Mouse (Mus musculus) frontal cortex, adult (tissue): ENCODE data around the gene Adcy6.

Experiments used
- ATAC-seq: cut with Nextera tagmentation; 2 replicates; pipeline ENCODE4 v1.9.2; 2017; ENCODE audit warnings: mild to moderate bottlenecking, moderate library complexity, mixed read lengths; ENCODE audit not compliant: low TSS enrichment

The Adcy6 gene

DNA sequence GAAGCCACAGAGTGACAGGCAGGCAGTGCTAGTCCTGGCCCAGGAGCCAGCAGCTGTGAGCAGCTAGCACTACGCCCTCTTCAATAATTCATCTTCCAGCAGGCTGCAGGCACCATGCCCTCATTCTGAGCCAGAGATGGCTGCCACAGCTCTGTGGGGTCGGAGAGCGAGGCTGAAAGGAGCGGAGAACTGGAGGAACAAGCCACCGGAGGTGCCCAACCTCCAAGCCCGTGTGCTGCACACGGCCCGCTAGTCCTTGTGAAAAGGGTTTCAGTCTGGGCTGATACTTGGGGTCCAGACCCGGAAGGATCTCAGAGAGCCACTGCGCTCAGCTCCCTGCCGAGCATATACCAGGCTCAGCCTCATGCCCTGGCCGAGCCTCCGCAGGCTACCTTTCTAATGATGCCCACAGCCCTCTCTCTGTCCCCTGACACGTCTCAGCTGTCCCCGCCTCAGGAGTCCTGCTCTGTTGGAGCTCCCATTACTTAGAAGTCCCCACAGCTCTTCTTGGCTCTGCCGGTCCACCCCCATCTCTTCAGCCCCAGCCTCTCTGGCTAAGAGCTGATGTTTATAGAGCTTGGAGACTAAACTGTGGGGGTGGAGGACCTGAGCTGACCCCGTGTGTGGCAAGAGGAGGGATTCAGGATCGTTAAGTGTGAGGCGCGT is 18.8 kb upstream of the Adcy6 start:
- ATAC-seq: peak; percentile 26; the same call in 1 of the 2 replicates

DNA sequence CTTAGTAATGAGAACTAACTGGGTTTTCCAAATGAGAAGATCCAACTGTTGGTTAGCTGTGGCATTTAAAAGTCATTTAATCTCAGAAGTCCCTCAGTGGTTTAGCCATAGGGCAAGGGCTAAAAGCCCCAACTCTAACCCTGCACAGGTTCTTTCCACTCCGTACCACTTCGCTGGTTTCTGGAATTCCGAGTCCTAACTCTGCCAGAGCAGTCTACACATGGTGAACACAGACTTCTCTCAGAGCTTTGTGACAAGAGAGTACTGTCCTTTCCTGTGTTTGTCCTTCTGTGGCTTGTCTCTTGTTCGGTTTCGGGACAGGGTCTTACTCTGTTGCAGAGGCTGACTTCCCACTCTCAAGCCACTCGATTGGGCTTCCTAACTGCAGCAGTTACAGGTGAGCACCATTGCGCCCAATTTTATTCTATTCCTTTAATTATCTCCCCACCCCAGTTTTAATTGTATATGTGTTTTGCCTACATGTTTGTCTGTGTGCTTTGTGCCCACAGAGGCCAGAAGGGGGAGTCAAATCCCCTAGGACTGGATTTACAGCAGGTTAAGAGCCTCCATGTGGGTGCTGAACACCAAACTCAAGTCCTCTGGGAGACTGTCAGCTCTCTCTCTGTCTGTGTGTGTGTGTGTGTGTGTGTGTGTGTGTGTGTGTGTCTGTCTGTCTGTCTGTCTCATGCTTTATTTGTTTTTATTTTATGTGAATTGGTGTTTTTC is 16.8 kb upstream of the Adcy6 start:
- no peak for ATAC-seq

DNA sequence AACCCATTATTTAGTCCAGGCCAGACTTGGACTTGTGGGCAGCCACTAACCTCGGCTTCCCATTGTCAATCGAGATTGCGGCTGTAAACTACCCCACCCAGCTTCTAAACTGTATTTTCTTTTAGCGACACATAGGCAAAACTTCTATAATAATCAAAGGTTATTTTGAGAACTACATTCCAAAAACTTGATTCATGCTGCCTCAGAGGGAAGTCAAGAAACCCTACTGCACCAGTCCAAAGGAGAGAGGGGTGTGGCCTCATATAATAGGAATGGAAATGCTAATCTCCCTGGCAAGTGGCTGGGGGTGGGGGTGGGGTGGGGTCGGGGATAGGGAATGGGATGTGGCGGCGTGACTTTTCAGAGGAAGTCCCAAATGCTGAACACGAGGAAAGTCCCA is 16.2 kb upstream of the Adcy6 start:
- ATAC-seq: no peak

DNA sequence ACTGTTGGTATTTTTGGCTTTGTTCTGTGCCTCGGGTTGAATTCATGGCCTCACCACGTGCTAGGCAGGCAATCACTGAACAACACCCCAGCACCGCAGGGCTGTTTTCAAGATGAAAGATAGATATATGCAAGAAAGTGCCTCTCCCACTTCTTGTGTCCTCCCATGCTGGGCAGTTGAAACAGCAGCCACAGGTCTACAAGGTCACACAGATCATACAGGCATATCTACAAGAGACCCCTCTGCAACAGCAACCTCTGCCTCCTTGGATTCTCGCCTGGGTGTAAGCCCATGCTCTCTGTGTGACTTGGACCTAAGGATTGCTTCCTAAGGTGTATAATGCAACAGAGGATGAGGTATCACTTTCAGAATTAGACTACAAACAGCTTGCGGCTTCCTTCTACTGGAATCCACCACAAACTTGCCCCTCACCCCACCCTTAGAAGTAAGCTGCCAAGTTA is 13.5 kb upstream of the Adcy6 start:
- no peak for ATAC-seq

DNA sequence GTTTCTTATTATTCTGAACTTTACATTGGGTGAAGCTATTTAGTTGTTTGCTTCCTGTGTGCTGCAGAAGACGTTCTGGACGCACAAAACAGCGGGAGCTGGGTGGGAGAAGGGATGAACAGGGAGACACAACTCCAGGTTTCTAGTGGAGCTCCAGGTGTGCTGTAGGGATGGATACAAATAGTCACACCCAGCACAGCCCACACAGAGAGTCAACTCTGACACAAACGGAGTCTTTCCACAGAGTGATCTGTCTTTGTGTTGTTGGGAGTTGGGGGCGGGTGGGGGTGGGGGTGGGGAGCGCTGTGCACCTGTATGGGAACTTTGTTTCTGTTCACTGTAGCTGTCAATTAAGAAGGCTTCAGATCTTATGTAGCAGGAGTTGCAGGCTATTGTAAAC is 12.8 kb upstream of the Adcy6 start:
- ATAC-seq: no peak

DNA sequence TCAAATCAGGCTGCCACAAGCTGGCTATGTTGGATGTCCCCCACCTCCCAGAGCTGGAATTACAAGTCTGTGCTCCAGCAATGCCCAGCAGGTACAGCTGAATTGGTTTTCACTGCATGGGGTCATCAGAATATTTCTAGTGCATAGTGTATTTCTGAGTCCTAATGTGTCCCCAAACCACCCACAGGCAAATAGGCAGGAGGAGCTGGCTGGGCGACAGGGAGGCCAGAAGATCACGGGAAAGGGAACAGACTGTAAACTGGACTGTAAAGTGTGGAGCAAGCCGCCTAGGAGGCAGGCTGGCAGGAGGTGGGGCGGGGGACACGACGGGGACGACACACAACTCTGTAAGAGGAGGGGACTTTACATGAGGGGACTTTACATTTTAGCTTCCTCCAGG is 12.3 kb upstream of the Adcy6 start:
- ATAC-seq: no peak

DNA sequence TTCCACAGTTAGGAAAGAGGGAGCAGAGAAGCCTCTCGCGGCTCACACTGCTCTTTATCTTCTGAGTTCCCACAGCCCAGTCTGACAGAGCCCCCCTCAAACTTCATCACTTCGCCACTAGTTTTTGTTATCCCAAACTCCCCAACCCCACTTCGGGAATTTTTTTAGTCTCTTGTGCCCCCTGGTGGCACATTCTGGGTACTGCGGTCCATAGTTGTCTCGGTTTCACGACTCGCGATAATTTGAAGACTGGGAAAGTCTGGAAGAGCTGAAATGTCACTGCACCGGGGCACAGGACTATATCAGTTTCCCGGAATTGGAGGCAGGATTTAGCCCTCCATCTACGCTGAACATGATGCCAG is 7.3 kb upstream of the Adcy6 start:
- ATAC-seq: peak; percentile 38; the same call in 1 of the 2 replicates

DNA sequence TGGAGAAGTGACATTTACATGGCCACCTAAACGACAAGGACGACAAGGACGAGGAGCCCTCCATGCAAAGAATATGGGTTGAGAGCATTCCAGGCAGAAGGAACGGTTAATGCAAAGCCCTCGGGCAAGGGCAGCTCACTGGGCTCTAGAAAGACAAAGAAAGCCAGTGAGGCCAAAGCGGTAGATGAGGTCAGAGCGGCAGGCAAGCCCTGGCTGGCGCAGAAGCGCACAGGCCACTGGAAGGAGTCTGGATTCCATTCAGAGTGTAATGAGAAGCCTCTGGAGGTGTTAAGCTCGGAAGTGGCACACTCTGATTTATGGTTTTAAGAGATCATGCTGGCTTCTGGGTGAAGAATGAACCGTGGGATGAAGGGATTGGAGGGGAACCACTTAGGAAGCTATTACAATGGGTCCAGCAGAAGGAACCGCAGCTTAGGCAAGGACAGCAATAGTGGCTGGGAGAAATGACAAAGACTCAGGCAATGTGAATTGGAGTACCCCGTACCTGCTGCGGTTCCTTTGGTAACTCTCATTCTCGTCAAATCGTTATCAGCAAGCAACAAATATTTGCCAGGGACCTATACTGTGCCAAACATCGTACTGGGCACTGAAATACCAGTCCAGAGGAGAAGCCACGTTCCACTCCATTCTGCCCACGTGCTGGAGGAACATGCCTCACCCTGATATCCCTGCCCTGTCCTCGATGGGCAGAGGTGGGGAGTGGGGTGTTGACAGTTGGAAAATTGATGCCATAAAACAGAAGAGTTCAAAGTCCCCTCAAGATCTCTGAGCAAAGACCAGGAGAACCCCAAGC is 6.7 kb upstream of the Adcy6 start:
- ATAC-seq: no peak

DNA sequence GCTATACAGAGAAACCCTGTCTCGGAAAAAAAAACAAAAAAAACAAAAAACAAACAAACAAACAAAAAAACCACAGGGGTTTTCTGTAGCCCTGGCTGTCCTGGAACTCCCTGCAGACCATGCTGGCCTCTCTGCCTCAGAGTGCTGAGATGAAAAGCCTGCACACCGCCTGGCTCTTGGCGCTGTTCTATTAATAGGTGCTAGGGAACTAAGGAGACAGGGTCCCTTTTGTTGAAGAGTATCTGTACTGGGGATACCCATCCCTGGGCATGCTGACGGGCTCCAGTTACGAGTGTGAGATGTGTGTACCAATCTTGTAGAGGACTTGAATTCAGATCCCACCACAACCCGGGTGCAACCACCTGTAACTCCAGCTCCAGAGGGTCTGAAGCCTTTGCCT is 5.9 kb upstream of the Adcy6 start:
- ATAC-seq: no peak

DNA sequence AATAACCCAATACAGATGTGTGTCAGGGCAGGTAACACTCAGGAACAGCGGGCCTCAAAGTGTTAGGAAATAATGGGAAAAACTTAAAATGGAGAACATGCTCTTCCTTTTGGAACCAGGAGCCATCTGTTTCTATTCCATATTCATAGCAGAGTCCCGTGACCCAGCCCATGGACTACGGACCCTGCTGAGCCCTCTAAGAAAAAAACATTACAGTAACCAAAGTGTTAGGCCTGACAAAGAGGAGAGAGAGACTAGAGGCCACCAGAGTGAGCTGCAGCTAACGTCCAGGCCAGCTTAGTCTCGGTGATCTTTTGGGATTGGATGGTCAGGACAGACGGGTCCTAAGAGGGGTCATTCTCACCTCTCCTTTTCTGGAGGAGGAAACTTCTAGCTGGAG is 5.1 kb upstream of the Adcy6 start:
- ATAC-seq: no peak

DNA sequence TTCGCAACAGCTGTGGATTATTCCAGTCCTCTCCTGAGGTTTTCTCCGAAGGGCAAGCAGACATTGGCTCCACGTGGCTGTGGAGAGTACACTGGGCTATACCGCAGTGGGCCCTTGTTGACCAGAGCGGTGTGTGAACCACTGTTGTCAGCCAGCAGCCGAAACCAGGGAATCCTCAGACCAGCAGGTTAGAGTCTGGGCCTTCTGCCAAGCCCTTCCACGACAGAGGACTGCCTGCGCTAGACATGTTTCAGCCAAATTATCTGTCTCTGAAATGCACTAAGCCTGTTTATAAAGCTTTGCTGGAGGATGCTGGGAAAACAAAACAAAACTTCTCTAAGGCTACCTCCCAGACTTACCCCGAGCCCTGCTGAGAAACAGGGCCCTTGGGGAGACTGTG is 4.7 kb upstream of the Adcy6 start:
- no peak for ATAC-seq

DNA sequence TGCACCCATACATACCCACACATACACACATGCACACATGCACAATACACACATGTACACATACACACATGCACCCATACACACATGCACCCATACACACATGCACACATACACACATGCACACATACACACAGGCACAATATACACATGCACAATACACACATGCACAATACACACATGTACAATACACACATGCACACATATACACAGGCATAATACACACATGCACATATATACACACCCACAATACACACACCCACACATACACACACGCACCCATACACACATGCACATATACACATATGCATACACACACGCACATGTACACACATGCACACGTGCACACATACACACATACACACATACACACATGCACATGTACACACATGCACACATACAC is 2.4 kb upstream of the Adcy6 start:
- no peak for ATAC-seq

DNA sequence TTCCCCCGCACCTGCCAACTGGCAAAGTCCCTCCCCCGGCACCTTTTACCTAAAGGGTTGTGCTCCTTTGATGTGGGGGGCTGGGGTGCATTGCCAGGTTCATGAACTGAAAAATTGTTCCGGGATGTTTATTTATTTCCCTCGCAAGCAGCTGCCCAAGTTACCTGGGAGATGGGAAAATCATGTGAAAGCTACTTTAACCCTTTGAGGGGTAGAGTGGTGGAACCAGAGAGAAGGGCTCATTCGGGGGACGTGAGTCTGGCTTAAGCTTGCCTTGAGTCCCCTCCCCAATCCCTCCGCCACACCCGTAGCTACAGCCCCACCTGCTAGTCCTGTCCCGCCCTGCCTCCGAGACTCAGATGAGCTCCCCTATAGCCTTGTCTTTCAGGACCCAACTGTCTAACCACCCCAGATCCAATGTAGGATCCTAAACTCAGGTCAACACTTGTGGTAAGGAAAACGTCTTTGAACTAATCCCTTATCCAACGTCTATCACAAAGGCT is 306 bp upstream of the Adcy6 start:
- no peak for ATAC-seq

DNA sequence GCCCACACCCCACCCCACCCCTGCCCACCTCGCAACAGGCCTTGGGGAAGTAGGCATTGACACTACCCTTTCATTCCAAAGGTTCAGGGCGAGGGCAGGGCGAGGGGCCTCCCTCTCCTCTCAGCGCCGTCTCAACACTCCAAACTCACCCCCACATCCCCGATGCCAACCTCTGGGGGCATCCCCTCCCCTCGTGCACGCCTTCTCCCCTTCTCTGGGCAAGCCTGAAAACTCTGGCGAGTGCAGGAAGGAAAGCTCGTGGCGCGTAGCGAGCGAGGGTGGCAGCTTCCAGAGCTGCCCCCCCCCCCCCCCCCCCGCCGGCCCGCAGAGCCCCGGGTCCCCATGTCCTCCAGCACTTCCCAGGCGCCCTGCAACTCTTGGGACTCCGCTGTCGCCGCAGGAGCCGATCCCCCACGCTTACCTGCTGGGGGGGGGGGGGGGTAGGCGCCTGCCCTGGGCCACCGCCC is 1.1 kb downstream of the Adcy6 start:
- ATAC-seq: 0 out of 2 replicates have a peak, but pooled peaks have one; percentile 17

DNA sequence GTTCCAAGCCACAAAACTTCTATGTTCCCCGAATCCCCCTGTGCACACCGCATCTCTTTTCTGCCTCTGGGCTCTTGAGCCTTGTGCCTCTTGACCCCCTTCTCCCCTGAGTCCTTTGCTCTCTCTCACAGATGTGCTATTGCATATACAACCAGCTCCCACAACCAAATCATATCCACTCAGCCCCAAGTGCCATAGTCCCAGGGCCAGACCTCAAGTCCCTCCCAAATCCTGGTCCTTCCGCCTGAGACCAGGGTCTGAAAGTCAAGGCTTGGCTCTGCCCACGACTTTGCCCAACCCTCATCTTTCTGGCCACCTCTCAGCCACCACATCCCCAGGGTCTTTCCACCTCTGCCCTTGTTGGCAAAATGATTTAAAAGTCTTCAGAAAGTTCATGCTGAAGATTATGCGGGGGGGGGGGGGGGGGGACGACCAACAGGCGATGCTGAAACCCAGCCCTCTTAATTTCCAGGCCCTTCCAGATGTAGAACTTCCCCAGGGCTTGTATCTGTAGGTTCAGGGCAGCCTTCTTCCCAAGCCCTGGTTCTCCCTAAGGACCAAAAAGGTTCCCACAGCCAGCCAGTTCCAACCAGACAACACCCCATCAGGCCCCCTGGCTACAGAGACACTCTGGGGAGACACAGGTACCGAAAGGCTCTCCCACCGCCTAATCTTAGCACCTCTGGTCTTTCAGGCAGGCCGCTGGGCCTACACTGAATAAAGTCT is 1.7 kb downstream of the Adcy6 start:
- ATAC-seq: no peak

DNA sequence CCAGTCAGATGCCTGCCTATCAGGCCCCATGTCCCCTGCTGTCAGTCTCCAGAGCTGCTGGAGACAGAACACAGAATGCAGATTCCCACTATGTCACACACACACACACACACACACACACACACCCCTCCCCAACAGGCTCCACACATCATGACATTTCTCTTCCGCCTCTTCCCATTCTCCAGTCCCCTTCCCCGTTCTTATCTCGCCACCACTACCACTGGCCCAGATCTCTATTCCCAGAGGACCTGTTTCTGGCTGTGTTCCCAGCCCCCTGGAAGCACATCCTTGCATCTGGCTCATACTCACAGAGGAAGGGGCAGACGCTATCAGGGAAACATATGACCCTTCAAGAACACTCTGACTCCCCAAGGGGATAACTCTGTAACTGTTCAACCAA is 2.3 kb downstream of the Adcy6 start:
- ATAC-seq: no peak

DNA sequence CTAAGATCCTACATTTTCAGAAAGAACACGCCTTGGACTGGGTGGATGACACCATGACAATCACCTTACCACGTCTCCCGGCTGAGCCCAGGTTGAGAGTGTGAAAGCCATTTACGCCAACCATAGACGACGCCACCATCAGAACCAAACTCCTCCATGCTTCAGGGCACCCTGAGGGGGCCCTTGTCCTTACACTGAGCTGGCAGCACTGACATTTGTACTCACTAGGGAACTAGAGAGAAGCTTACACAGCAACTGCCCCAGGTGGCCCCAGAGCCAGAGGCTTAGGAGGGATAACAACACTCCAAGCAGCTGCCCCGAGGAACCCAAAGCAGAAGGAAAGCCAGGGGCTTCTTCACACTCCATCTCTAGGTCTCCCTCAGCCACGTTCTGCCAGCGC is 3.1 kb downstream of the Adcy6 start:
- no peak for ATAC-seq

DNA sequence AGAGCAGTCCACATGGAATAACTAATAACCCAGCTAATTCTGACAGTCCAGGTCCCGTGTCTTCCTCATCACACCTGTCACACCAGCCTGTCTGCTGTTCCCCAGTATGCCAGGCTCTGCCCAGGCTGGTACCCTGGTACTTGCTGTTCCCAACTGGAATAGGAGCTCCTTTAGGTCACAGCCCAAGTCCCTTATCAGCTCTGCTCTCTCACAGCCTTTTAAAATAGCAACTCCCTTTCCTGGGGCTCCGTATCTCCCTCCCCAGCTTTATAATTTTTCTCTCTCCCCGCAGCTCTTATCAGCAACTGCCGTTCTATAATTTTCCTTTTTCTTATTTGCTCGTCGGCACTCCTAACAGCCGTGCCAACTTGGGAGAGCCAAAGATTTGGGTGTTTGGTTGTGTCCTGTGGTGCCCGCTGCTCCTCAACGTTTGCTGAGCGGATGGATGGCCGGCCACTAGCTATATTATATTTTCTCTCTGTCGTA is 3.8 kb downstream of the Adcy6 start:
- ATAC-seq: no peak

DNA sequence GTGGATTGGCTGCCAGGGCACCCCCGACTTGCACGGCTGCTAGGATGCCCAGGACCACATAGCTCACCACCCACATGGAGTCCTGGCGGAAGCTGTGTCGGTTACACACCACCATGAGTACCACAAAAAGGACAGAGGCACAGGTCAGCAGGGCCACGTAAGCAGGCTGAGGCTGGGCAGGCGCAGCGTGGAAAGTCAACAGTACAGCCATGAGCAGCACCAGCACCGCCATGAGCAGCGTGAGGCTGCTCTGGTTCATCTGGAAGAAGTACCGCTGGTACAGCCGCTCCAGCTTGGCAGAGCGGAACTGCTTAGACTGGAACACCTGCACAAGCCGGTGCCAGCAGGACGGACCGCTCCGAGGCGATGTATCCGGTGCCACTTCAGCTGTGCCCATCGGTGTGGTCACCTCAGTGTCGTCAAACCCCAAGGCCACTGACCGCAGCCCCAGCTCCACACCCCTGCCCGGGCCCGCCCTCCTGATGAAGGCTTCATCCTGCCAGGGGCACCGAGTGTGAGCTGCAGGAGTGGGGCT is 5.8 kb downstream of the Adcy6 start:
- no peak for ATAC-seq

DNA sequence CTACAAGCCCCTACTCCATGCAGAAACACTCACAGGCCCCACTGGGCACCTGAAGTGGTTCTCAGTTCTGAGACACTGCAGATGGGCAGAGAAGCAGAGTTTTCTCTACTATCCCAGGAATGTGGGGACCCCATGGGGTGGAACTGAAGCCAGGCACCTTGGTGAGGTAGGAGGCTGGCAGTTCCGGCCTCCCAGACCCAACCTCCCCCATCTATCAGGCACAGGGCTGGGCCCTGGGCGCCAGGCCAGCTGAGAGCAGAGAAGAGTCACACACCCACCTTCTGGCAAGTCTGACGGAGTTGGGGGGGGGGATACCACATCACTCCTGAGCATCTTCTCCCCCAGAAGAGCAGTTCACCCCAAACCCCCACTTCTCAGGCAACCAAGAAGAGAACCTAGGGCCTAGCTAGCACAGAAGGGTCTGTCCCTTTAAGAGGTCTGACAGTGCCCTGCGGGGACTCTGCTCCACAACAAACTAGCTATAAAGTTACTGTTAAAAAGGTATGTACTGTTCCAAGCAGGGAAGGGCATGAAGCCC is 6.9 kb downstream of the Adcy6 start:
- ATAC-seq: no peak
